Mouse (Mus musculus) olfactory bulb, adult 2 months (tissue): ENCODE measurements around the gene Rtl5.

Experiments
- CTCF ChIP-seq: fragments of 200-500 bp; IDR thresholded peaks from 2 replicates; pipeline ENCODE4 v1.5.1; 2012; ENCODE audit warnings: low read depth, mild to moderate bottlenecking, low read length, moderate library complexity; ENCODE audit not compliant: insufficient read depth
- POLR2A ChIP-seq: fragments of 200-500 bp; IDR thresholded peaks from 2 replicates; pipeline ENCODE4 v1.6.1; 2012; ENCODE audit warnings: mild to moderate bottlenecking, low read depth, low read length, moderate library complexity; ENCODE audit not compliant: insufficient read depth

DNA sequence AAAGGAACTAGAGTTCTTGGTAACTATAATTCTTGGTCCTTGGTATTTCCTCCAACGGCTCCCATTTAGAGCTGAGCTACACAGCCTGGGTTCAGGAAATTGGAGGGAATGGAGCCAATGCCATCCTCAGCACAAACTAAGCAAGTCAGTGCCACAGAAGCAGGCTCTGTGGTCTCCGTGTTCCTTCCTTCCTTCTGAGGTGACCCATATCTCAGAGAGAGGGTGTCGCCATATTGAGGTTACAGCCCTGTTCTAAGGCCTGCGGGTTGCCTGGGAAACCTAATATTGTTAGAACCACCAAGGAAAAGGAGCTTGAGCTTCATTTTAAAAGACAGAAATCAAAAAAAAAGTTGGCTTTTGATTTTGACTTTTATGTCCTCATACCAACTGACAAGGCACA is 28.7 kb downstream of the Rtl5 start:
- no peak for TF ChIP-seq POLR2A
- no peak for TF ChIP-seq CTCF
